Mouse (Mus musculus): ENCODE measurements at regions not wholly inside any gene's neighbourhood (a gene's known extent, or its start where the extent isn't known, plus 50 kb on each side); places are given as distances from the start of the nearest gene placed in this dataset.

DNA sequence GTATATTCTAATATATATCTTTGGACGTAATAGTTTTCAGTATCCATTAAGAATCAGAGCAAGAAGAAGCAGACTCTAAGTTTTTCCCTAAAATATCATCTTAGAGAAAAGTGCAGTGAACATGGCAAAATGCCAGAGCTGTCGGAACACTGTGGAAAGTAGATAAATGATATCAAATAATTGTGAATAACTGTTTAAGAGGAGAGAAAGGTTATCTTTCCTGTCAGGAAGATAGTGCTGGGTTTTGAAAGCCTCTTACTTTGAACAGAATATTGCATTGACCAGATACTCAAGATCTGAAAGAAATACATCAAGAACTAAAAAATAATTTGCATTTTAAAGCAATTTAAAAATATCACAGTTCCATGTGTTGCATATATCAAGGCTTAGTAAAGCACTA lies 1549.2 kb downstream of the Pcdh18 start:
- no peak for ATAC-seq (replicated peaks; ENCODE audit: poor library complexity, severe bottlenecking)

- no peak for ATAC-seq (replicated peaks; ENCODE audit: poor library complexity, severe bottlenecking)
Observed at GRCm38 (mm10) chr3:48194300-48194699, 1562.8 kb downstream of the Pcdh18 start.

- ATAC-seq (replicated peaks; ENCODE audit: poor library complexity, severe bottlenecking), result no peak
Observed at GRCm38 (mm10) chr3:48144885-48145284, 1612.2 kb downstream of the Pcdh18 start.

- no peak for ATAC-seq (replicated peaks; ENCODE audit: poor library complexity, severe bottlenecking)
Observed at GRCm38 (mm10) chr3:48134938-48135337, 1622.2 kb downstream of the Pcdh18 start.

DNA sequence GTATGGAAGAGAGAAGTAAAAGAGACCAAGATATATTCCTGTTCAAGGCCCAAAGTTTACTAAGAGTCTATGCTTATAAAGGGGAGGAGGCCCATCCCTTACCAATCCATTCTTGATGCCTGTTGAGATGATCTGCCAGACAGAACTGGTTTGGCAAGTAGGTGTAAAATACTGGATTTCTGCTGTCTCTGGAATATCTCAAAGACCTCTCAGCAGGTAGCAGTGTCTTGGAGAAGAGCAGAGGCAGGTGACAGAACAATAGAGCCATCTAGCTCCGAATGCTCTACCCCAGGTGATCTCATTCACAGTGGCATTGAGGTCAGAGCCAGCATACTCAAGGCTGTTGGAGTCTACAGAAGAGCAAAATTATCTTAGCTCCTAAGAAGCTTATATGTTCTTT lies 1632.9 kb downstream of the Pcdh18 start:
- no peak for ATAC-seq (replicated peaks; ENCODE audit: poor library complexity, severe bottlenecking)

DNA sequence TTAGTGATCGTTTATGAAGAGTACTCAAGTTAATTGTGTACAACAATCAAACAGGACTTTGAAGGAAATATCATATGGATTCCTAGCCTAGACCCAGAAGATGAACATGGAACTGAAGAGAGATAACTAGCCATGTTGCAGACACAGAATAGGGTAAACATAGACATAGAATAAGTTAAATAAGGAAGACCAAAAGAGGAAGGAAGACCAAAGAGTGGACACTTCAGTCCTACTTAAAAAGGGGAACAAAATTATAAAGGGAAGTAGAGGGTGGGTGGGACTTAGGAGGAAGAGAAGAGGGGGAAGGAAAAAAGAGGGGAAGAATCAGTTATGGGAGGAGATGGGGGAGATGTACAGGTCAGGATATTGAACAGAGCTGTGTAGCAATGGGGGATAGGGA lies 1652.8 kb upstream of the Pabpc4l start:
- peak; percentile 100 for ATAC-seq (replicated peaks; ENCODE audit: poor library complexity, severe bottlenecking)

DNA sequence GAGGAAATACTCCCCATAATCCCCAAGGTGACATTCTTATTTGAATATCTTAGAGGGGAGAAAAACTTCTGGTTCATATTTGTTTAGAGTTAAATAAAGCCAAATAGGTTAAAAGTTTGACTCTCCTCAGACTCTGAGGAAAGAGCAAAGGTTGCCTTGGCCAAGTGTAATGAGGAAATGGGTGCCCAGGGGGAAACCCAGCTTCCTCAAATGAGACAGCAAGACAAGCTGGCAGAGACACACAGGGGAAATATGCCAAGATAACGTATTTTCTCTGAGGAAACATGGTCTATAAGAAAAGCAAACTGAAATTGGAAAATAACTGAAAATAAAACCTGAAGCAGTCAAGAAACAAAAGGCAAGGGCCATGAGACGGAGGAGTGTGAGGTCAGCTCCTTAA lies 1632.6 kb upstream of the Pabpc4l start:
- ATAC-seq (replicated peaks; ENCODE audit: poor library complexity, severe bottlenecking), result peak; percentile 99

- no peak for ATAC-seq (replicated peaks; ENCODE audit: poor library complexity, severe bottlenecking)
Observed at GRCm38 (mm10) chr3:48075306-48075705, 1627.3 kb upstream of the Pabpc4l start.

GRCm38 (mm10) chr3:48068628-48069027 lies 1620.6 kb upstream of the Pabpc4l start:
- ATAC-seq (replicated peaks; ENCODE audit: poor library complexity, severe bottlenecking), result no peak
